23 mouse cellular contexts compared by ENCODE assay signal in genomic region chr15:81561501-81561900, GRCm38 (mm10). TPM values are rescaled to one million over a fixed set of nuclear protein-coding genes. Genes with fewer than 3 reads are reported as not detected.
A peak's percentile ranks its signal among the peaks of the same experiment; 100 is the strongest.
DNase-seq lines count a peak whose midpoint lies in the region; TF ChIP-seq lines count a peak whose summit lies in the region.
"Had no signal": no experiment of that assay in that cellular context is flagged by ENCODE, and none has a peak within 500 bp of the region (broad histone marks: within the 10 kb centered on the region; RNA-seq: fewer than 3 reads in every experiment).

No protein-coding gene starts in this region.

- intact Hi-C loops in heart, adult 2 months (cut with DNase I) = no loop called here

- 27% methylated on average over 3 of the region's 3 CpGs for WGBS in heart, adult 2 months

- H3K27ac ChIP-seq in ES-E14 (ENCODE audit: insufficient read depth, low read depth, low read length, poor library complexity, severe bottlenecking) = no peak overlapping the region
- no peak overlapping the region for H3K27ac ChIP-seq in heart, adult 2 months
- H3K27ac ChIP-seq: embryonic facial prominence, embryonic 13.5 days; embryonic facial prominence, embryonic 15.5 days; forebrain, embryonic 10.5 days; forebrain, embryonic 12.5 days had no signal

- no peaks in the 10 kb centered on the region for H3K27me3 ChIP-seq in heart, adult 2 months (ENCODE audit: control insufficient read depth, insufficient read depth, low read length)
- H3K27me3 ChIP-seq: embryonic facial prominence, embryonic 13.5 days; embryonic facial prominence, embryonic 15.5 days; forebrain, embryonic 12.5 days; Patski had no signal

- H3K4me3 ChIP-seq in ES-E14 (ENCODE audit: insufficient read depth in 1 of 2, low read depth in 1 of 2, low read length in 2 of 2, poor library complexity in 1 of 2, severe bottlenecking in 1 of 2) = no peak overlapping the region
- H3K4me3 ChIP-seq in heart, adult 2 months = no peak overlapping the region
- H3K4me3 ChIP-seq: embryonic facial prominence, embryonic 13.5 days; embryonic facial prominence, embryonic 15.5 days; erythroblast, embryonic 14.5 days; forebrain, embryonic 10.5 days; forebrain, embryonic 12.5 days had no signal

- no peak for TF ChIP-seq POLR2A in heart, adult 2 months (IDR thresholded peaks at IDR 0.05; ENCODE audit: insufficient read depth, low read depth, low read length)

- TF ChIP-seq EP300 in heart, adult 2 months (IDR thresholded peaks at IDR 0.05; ENCODE audit: insufficient read depth, low read depth, low read length) = no peak

- no peaks in the 10 kb centered on the region for H3K9me3 ChIP-seq in ES-E14 (ENCODE audit: control insufficient read depth, insufficient read depth, low read depth, low read length)
- H3K9me3 ChIP-seq: embryonic facial prominence, embryonic 13.5 days; embryonic facial prominence, embryonic 15.5 days; forebrain, embryonic 10.5 days; forebrain, embryonic 12.5 days had no signal

- peak; percentile 25 for DNase-seq in ES-CJ7 (ENCODE audit: low read depth, low spot score)
- no peak for DNase-seq in ES-E14 (ENCODE audit: low read depth, low spot score)
- DNase-seq in R1 (ENCODE audit: low read depth, low spot score) = peak; percentile 81
- peak; percentile 48 for DNase-seq in yolk sac, embryonic 10.5 days (ENCODE audit: low spot score)
- no peak for DNase-seq in heart, adult 2 months
- no peak for DNase-seq in layer of hippocampus, adult 11-12 months (ENCODE audit: low spot score)
- no peak for DNase-seq in liver
- DNase-seq: adrenal gland, adult 8-10 months; adrenal gland, postnatal 14 days; adrenal gland, postnatal 36 days; cerebellum, adult 11 months; cerebellum, adult 18-20 months; cerebellum, adult 8-10 months; cerebellum, adult 9-11 months; cerebellum, postnatal 14 days; cerebellum, postnatal 36 days; embryo, embryonic 11 days had no signal

- H3K4me1 ChIP-seq in ES-E14 (ENCODE audit: control insufficient read depth in 2 of 2, insufficient read depth in 2 of 2, low read length in 2 of 2, poor library complexity in 1 of 2) = peaks cover 0 to 18% of the 10 kb centered on the region in 2 experiments; a peak in 2 of 4 replicates
- no peaks in the 10 kb centered on the region for H3K4me1 ChIP-seq in heart, adult 2 months (ENCODE audit: control insufficient read depth, insufficient read depth, low read length)
- H3K4me1 ChIP-seq: embryonic facial prominence, embryonic 13.5 days; embryonic facial prominence, embryonic 15.5 days; forebrain, embryonic 12.5 days had no signal

- H3K9ac ChIP-seq in ES-E14 (ENCODE audit: insufficient read depth, low read depth, low read length, poor library complexity, severe bottlenecking) = no peak overlapping the region; the same call in 1 of the 2 replicates
- H3K9ac ChIP-seq in heart, adult 2 months (ENCODE audit: low read depth, low read length) = no peak overlapping the region
- H3K9ac ChIP-seq: embryonic facial prominence, embryonic 13.5 days; embryonic facial prominence, embryonic 15.5 days; forebrain, embryonic 12.5 days had no signal

- no peaks in the 10 kb centered on the region for H3K36me3 ChIP-seq in ES-E14 (ENCODE audit: control insufficient read depth, insufficient read depth, low read length, poor library complexity, severe bottlenecking)
- H3K36me3 ChIP-seq in heart, adult 2 months (ENCODE audit: control insufficient read depth, insufficient read depth, low read length) = no peaks in the 10 kb centered on the region
- H3K36me3 ChIP-seq: embryonic facial prominence, embryonic 13.5 days; embryonic facial prominence, embryonic 15.5 days; forebrain, embryonic 10.5 days; forebrain, embryonic 12.5 days had no signal

- in situ Hi-C loops in ES-E14 (cut with MboI; ENCODE audit: low sequenced_read_pairs in 2 of 2, unreplicated experiment in 2 of 2) = no loop called here

- no peaks in the 10 kb centered on the region for H3K79me2 ChIP-seq in heart, adult 2 months (replicated peaks; ENCODE audit: control insufficient read depth, insufficient read depth, low read length)

- TF ChIP-seq CTCF in heart, adult 2 months (IDR thresholded peaks at IDR 0.05) = no peak

TF ChIP-seq in ES-E14, 5 proteins besides CTCF, POLR2A, EP300 and RAD21:
- TF ChIP-seq MAFK (IDR thresholded peaks at IDR 0.05; ENCODE audit: insufficient read depth, low read depth, low read length) (0 out of 2 replicates have a peak, but pooled peaks have one; percentile 7), CHD2 (IDR thresholded peaks at IDR 0.05; ENCODE audit: low read depth, low read length) (no peak), HCFC1 (IDR thresholded peaks at IDR 0.05; ENCODE audit: borderline replicate concordance, insufficient read depth, low read length) (no peak), ZC3H11A (IDR thresholded peaks at IDR 0.05; ENCODE audit: borderline replicate concordance, low read depth, low read length) (no peak), ZNF384 (IDR thresholded peaks at IDR 0.05; ENCODE audit: low read depth, low read length) (no peak)
TF ChIP-seq in ES-E14: peak in this region for 1.

RNA-seq across cellular contexts. Expression of gene Ep300, which starts 23.6 kb away (rescaled TPM):
- total RNA-seq in ES-E14 (2012; rRNA removed) = 48.5 and 58.4 TPM in 2 replicates
- 10 to 100 TPM; 37.7 to 49.0 TPM for total RNA-seq in heart, adult 2 months (2021)
- 14.7 and 19.4 TPM in 2 replicates for polyA plus RNA-seq in heart, adult 2 months (2012; rRNA removed)

Comparison
In these comparisons a context has a peak if more than half of its experiments do, and no peak if none do; other contexts are left out.
1. DNase-seq: peak in ES-CJ7 (single experiment), R1 (single experiment) and yolk sac, embryonic 10.5 days (single experiment); none in ES-E14 (single experiment), heart, adult 2 months (0 of 2), layer of hippocampus, adult 11-12 months (single experiment) and liver (single experiment).